Mouse (Mus musculus): ENCODE results near the gene Slc27a2.

- TF ChIP-seq ZC3H11A (IDR thresholded peaks at IDR 0.05; ENCODE audit: borderline replicate concordance, low read depth, low read length) (no peak), ZNF384 (IDR thresholded peaks at IDR 0.05; ENCODE audit: low read depth, low read length) (no peak)
Measured at GRCm38 (mm10) chr2:126600533-126600932, 48.3 kb downstream of the Slc27a2 start.

All from ES-E14 (cell line).